Mouse (Mus musculus) heart, adult 2 months (tissue): ENCODE results near the gene 4922502D21Rik. TPM values are rescaled to one million over a fixed set of nuclear protein-coding genes. Genes with fewer than 3 reads are reported as not detected.

ENCODE experiments used
- DNase-seq, 2 experiments: peaks; one replicate each; pipeline ENCODE4 v3.0.0; 2021
- H3K27ac ChIP-seq: fragments of 200-600 bp; 2 replicates; pipeline ENCODE4 v1.8.1; 2022
- H3K27me3 ChIP-seq: fragments of 200-500 bp; 2 replicates; pipeline ENCODE4 v1.6.1; 2012; ENCODE audit warnings: mild to moderate bottlenecking, low read length, inconsistent platforms, mixed read lengths; ENCODE audit not compliant: control insufficient read depth, insufficient read depth
- H3K36me3 ChIP-seq: fragments of 200-500 bp; 2 replicates; pipeline ENCODE4 v1.6.1; 2012; ENCODE audit warnings: low read length, inconsistent platforms; ENCODE audit not compliant: control insufficient read depth, insufficient read depth
- H3K4me1 ChIP-seq: fragments of 200-500 bp; 2 replicates; pipeline ENCODE4 v1.6.1; 2011; ENCODE audit warnings: low read length; ENCODE audit not compliant: control insufficient read depth, insufficient read depth
- H3K4me3 ChIP-seq: fragments of 200-600 bp; 2 replicates; pipeline ENCODE4 v1.8.1; 2022
- H3K79me2 ChIP-seq: fragments of 200-500 bp; replicated peaks from 2 replicates; pipeline ENCODE4 v1.6.1; 2012; ENCODE audit warnings: mild to moderate bottlenecking, inconsistent platforms, low read length, moderate library complexity, mixed read lengths; ENCODE audit not compliant: control insufficient read depth, insufficient read depth
- H3K9ac ChIP-seq: fragments of 200-500 bp; 2 replicates; pipeline ENCODE4 v1.6.1; 2012; ENCODE audit warnings: low read depth, mild to moderate bottlenecking, control low read depth, inconsistent platforms, low read length, mixed read lengths
- CTCF ChIP-seq: fragments of 200-600 bp; IDR thresholded peaks from 2 replicates; pipeline ENCODE4 v1.8.1; 2022; ENCODE audit warnings: antibody characterized with exemption, mild to moderate bottlenecking, moderate library complexity
- EP300 ChIP-seq: fragments of 200-500 bp; IDR thresholded peaks from 2 replicates; pipeline ENCODE4 v1.6.1; 2011; ENCODE audit warnings: low read depth, low read length, control low read depth; ENCODE audit not compliant: insufficient read depth
- POLR2A ChIP-seq: fragments of 200-500 bp; IDR thresholded peaks from 2 replicates; pipeline ENCODE4 v1.6.1; 2011; ENCODE audit warnings: mild to moderate bottlenecking, low read depth, low read length, control low read depth; ENCODE audit not compliant: insufficient read depth
- WGBS: fragments of 180-500 bp; shearing (Covaris S2); methylation state at CpG from one replicate; pipeline ENCODE4 v1.1.7; 2018; 5-methylcytosine and 5-hydroxymethylcytosine counted together
- intact Hi-C: fragments of 180-260 bp; cut with DNase I; formaldehyde crosslinking; loops from one replicate; pipeline ENCODE4 v1.15.1; 2025
- polyA plus RNA-seq: library from polyadenylated mRNA; depleted of rRNA; stranded (reverse); fragments of >200 nt; gene quantifications from 2 replicates; pipeline ENCODE4 v1.2.3, GENCODE M21; 2012
- total RNA-seq, 2 experiments: library from RNA; stranded (reverse); gene quantifications; 2 replicates each; pipeline ENCODE4 v1.2.3; 2021

The 4922502D21Rik gene
- total and polyA plus RNA-seq, 3 experiments = 0.33 TPM; not detected in 2

DNA sequence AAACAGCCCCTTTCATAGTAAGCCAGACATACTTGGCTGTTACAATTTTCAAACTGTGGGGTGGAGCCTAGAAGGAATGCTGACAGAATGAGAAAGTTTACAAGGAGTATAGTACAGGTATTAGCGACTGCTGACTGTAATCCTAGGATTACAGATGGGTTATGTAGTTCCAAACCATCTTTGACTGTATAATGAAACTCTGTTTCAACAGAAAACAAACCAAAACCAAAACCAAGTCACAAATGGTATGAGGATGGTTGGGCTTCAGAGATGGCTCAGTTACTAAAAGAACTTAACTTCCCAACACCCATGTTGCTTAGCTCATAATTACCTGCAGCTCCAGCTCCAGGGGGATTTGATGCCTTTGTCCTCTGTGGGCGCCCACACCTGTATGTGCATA, 15.1 kb downstream of the 4922502D21Rik start:
- Histone ChIP-seq H3K27ac (no peak overlapping the region), H3K27me3 (no peaks in the 10 kb centered on the region), H3K4me1 (no peaks in the 10 kb centered on the region), H3K4me3 (no peak overlapping the region), H3K79me2 (no peaks in the 10 kb centered on the region), H3K36me3 (no peaks in the 10 kb centered on the region), H3K9ac (no peak overlapping the region)
- DNase-seq = no peak
- 70% methylated on average over 2 of the region's 2 CpGs for WGBS
- intact Hi-C loops = no loop called here
- TF ChIP-seq POLR2A (no peak), CTCF (no peak), EP300 (no peak)

DNA sequence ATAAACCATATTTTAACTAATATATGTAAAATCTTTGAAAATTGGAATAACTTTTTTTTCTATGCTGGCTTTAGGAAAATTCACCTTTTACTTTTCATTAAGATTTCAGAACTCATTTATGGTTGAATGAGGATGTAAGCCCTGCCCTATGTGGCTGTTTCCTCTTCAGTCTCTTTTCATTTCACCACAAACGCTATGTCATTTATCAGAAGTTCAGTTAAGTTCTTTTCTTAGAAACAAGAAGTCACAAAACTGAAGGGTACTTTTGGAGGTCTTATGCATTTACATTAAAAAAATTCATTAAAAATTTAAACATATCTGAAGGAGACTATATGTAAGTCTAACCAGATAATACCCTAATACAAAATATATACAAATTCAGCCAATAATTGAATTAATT, 15.9 kb downstream of the 4922502D21Rik start:
- Histone ChIP-seq H3K27ac (no peak overlapping the region), H3K4me3 (no peak overlapping the region), H3K4me1 (no peaks in the 10 kb centered on the region), H3K9ac (no peak overlapping the region), H3K36me3 (no peaks in the 10 kb centered on the region), H3K79me2 (no peaks in the 10 kb centered on the region), H3K27me3 (no peaks in the 10 kb centered on the region)
- TF ChIP-seq EP300 (no peak), POLR2A (no peak), CTCF (no peak)
- intact Hi-C loops = no loop called here
- no peak for DNase-seq
- 41% methylated on average over 1 of the region's 1 CpGs for WGBS

DNA sequence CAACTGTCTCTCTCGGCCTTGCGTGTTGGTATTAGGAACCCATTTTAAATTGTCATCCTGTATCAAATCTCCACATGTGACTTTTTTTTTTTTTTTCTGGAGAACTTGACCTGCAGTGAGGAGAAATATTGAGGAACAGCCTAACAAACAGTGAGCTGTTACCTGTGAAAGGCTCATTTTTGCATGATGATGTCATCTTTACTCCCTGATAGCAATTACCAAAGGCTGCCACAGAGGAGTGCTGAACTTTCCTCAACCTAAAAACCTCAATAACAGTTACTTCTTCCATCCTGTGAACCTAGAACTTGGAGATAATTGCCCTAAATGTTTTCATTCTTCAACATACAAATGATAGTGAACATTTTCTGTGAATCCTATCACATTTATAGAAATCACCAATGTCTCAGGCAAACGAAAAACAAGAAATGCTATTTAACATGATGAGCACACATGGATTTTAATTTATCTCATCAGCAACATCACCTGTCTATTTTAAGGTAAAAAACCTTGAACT, 16.9 kb downstream of the 4922502D21Rik start:
- DNase-seq = no peak
- Histone ChIP-seq H3K4me3 (no peak overlapping the region), H3K79me2 (no peaks in the 10 kb centered on the region), H3K36me3 (no peaks in the 10 kb centered on the region), H3K27ac (no peak overlapping the region), H3K27me3 (no peaks in the 10 kb centered on the region), H3K9ac (no peak overlapping the region), H3K4me1 (no peaks in the 10 kb centered on the region)
- intact Hi-C loops = no loop called here
- TF ChIP-seq CTCF = no peak
- no peak for TF ChIP-seq POLR2A
- WGBS = 82% methylated on average over 3 of the region's 3 CpGs

DNA sequence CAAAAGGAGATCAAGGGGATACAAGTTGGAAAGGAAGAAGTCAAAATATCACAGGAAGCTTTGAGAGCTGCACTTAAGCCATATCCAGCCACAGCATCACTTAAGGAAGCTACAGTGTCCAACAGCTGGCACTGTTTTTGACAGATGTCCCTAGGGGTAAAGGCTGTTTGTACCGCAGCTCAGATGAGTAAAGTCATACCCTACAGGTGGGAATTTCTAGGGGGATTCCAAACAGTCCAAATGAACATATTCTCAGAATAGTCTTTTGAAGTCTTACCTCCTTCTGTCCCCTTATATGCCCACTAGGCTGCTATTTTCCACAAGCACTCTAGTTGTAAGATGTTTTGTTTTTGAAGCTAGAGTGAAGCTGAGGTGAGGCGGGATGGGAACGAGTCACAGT, 19.1 kb downstream of the 4922502D21Rik start:
- TF ChIP-seq CTCF = no peak

DNA sequence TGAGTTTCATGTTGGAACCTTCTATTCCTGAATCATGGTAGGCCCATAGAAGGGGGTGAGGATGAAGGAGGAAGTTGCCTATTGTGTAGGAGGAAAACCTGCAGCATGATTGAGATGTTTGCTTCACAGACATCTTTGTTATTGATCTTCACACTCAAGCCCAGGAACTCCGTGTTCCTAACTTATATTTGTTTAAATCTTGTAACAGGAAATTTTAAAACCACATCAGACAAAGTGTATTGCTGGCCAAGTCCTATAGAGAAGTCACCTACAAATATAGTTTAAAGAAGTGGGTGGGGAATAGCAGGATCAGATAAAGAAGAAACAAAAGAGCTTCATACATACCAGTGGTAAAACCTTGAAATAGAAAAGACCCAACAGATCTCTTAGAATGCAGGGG, 27.4 kb downstream of the 4922502D21Rik start:
- Histone ChIP-seq H3K36me3 (no peaks in the 10 kb centered on the region), H3K4me1 (no peaks in the 10 kb centered on the region), H3K79me2 (no peaks in the 10 kb centered on the region), H3K9ac (no peak overlapping the region), H3K4me3 (no peak overlapping the region), H3K27me3 (no peaks in the 10 kb centered on the region), H3K27ac (no peak overlapping the region)
- TF ChIP-seq CTCF (no peak), EP300 (no peak), POLR2A (no peak)
- WGBS = 45% methylated on average over 1 of the region's 1 CpGs
- DNase-seq = no peak
- intact Hi-C loops = no loop called here

More for the DNA sequence above, 19.1 kb downstream of the 4922502D21Rik start:
- Histone ChIP-seq H3K27me3 (no peaks in the 10 kb centered on the region), H3K4me1 (no peaks in the 10 kb centered on the region), H3K9ac (no peak overlapping the region), H3K79me2 (no peaks in the 10 kb centered on the region), H3K4me3 (no peak overlapping the region), H3K27ac (no peak overlapping the region), H3K36me3 (no peaks in the 10 kb centered on the region)
- WGBS = 74% methylated on average over 3 of the region's 3 CpGs
- intact Hi-C loops = no loop called here
- DNase-seq = no peak

DNA sequence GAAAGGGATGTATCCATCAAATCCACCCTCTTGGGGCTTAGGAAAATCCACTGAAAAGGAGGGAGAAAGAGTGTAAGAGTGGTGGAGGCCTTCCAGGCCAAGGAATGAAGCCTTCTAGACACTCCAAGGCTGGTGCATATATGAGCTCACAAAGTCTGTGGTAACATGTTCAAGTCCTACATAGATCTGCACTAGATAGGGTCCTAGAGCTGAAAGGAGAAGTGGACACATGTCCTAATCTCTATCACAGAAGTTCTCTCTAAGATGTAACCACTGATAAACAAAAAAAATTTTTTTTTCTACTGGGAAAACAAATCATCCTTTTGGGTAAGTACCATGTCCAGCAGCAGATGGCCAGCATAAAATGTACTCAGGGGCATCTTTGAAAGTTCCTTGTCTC, 42.9 kb downstream of the 4922502D21Rik start:
- H3K36me3 ChIP-seq = no peaks in the 10 kb centered on the region
- H3K79me2 ChIP-seq = no peaks in the 10 kb centered on the region
- no peak for TF ChIP-seq EP300
- TF ChIP-seq POLR2A = no peak
- TF ChIP-seq CTCF = no peak
- no peak for DNase-seq
- no peak overlapping the region for H3K27ac ChIP-seq
- no peaks in the 10 kb centered on the region for H3K27me3 ChIP-seq
- no peak overlapping the region for H3K9ac ChIP-seq
- H3K4me3 ChIP-seq = no peak overlapping the region
- intact Hi-C loops = no loop called here
- H3K4me1 ChIP-seq = no peaks in the 10 kb centered on the region
